Mouse (Mus musculus): ENCODE measurements around the gene Atp5g2.

Gene Atp5g2

DNA sequence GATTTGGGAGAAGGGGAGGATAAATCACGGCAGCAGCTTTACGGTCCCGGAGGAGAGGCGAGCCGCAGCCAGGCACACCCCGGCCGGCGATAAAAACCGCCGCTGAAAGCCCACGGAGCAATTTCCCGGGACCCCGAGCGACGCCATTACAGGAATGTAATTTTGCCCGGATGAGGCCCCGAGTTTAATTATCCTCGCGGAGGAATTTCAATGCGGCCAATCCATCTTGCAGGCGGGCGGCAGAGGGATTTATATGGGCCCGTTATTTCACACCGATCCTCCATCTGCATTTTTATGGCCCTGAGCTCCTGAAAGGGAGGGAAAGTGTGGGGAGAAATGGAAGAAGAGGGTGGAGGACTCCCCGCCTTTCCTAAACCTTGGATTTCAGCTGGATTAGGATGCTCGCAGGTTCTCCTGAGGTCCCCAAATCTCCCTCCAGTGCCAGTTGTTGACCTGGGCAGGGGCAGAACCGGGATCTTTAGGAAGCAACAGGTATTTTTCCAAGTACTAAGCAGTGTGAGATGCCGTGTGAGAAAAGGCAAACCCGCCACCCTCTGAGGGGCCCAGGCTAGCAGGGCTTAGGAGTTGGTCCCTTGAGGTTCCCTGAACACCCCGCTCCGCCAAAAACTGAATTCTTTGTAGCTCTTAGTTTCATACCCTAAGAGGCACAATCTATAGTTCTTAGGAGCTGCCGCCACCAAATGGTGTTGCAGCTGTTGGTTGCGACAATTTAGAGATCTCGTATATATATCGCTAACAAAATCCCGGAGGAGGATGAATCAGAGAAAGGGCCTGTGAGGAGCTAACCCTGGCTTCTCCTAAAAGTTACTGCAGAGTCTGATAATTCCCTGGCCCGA is at the start of gene Atp5g2:
Atp5g2 (minus strand) TSS at position 138 of the 857 bp plus-strand sequence.
- peak; percentile 50 for DNase-seq (ENCODE audit: low spot score)

DNA sequence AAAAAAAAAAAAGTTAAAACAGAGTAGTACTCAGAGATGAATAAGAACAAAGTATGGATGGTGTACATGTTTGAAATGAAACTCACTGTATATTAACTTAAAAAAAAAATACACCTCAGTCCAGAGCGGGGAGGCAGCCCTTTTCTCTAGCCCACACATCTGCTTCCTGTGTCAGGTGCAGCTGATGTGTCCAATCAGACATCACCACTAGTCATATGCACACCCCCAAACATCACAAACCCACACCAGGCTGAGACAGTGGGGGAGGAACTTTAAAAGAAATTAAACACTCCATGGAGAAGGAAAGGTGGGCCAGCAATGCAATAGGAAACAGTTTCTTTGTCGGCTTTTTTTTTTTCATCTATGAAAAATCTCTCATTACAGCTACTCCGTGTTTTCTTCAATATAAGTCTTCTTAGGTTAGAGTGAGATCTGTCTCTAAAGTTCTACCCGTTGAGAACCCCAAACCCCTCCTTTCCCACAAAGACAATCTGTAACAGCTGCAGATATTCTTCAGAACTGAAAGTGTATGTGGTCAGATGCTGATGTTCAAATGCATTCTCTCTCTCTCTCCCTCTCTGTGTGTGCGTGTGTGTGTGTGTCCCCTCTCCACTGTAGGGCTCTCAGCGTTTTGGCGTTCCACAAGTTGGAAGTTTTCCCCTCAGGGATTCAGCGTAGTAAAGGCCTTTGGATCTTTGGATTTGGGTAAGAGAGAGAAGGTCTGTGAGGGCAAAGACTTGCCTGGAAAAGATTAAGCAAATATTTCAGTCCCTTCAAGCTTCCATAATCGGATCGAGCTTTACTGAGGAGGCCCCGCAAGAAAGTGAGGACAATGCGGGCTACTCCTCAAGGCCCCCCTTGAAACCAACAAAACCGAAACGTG is 49.1 kb upstream of the Atp5g2 start:
- peak; percentile 54 for DNase-seq (ENCODE audit: low spot score)

DNA sequence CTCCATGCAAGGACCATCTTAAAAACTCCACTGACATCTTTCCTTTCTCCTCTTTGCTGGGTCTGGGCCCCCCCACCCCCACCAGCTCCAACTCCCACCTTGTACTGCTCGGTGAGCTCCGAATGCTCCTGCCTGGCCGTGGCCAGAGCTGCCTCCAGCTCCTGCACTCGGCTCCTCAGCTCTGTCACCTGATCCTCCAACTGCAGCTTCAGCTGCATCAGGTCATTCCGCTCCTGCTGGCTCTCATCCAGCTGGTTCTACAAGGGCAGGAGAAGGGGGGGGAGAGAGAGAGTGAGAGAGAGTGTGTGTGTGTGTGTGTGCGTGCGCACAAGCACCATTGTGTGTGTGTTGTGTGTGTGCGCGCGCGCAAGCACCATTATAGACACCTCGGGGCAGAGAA is 44.0 kb upstream of the Atp5g2 start:
- no peak for DNase-seq (ENCODE audit: low spot score)

DNA sequence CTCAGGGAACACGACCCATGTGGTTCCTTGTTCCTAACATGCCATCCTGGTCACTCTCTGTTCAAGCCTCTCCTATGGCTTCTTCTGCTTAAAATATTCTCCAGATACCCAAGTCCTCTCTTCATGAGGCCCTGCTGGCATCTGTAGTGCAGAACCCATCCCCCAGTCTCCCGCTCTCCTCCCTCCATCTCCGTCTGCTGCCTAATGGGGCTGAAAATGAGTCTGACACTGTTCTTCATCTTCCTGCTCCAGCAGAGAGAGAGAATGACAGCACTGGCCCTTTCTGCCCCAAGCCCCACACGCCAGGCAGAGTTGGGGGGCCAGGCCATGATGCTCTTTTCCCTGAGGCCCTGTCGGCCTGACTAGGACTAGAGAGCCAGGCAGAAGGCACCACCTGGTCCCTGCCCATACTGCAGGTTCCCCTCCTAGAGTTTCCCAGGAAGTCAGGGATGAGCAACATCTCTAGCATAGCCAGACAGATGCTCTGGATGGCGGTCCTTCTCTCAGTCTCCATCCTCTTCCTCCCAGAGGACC is 35.7 kb upstream of the Atp5g2 start:
- DNase-seq (ENCODE audit: low spot score): no peak

DNA sequence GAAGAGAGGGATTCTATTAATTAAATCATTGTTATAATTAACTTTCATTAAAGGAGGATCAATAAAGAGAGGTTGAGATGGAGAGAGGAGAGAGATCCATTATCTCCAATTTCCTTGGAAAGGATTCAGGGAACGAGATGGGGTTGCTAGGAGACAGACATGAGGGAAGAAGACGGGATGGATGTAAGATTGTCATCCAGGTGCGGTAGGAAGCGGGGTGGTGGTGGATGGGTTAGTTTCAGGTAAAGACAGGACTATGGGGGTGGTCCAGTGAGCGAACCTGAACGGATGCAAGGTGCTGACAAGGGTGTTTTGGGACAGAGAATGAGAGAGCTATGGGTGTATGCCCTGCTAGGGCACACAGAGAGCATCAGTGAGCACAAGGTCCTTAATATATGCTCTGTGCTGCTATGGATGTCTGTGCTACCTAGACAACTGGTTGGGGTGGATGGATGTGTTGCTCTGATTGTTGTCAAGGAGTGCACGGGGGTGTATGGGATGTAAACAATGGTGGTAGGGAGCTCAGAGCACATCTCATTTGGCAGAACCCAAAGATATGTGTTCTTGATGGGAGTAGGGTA is 33.9 kb upstream of the Atp5g2 start:
- no peak for DNase-seq (ENCODE audit: low spot score)

GRCm38 (mm10) chr15:102705226-102705894 is 33.2 kb upstream of the Atp5g2 start:
- no peak for DNase-seq (ENCODE audit: low spot score)

DNA sequence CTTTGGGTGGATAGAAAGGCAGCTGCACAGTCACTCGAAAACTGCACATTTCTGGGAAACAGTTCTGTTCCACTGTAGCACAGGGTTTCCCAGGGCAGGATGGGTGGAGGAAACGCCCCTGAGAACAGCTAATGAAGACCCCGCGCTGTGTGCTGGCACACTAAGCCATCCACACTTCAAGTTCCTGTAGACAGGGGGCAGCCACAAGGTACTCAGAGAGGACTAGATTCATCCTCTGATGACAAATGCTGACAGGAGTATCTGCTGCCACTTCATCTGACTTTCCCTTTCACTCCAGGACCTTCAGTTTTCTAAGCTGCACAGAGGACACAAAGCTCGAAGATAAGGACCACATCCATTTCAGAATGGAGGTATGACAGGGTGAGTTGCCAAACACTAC is 32.7 kb upstream of the Atp5g2 start:
- no peak for DNase-seq (ENCODE audit: low spot score)

DNA sequence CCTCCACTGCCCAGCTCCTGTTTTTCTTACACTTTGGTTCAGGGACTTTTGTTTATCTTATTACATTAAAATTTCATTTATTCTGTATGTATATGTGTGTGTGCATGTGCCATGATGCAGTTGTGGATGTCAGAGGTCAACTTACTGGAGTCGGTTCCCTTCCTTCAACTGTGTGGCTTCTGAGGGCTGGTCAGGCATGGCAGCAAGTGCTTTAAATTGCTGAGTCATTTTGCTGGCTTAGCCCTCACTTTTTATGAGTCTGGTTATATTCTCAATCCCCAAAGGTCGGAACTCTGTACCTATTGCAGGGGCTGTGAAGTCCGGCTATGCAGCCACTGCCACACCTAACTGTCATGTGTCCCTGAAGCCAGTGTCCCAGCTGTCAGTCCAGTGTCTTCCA is 30.8 kb upstream of the Atp5g2 start:
- no peak for DNase-seq (ENCODE audit: low spot score)

GRCm38 (mm10) chr15:102698193-102698592 is 26.0 kb upstream of the Atp5g2 start:
- DNase-seq (ENCODE audit: low spot score): peak; percentile 74

- no peak for DNase-seq (ENCODE audit: low spot score)
Measured at GRCm38 (mm10) chr15:102696899-102697298, 24.7 kb upstream of the Atp5g2 start.

DNA sequence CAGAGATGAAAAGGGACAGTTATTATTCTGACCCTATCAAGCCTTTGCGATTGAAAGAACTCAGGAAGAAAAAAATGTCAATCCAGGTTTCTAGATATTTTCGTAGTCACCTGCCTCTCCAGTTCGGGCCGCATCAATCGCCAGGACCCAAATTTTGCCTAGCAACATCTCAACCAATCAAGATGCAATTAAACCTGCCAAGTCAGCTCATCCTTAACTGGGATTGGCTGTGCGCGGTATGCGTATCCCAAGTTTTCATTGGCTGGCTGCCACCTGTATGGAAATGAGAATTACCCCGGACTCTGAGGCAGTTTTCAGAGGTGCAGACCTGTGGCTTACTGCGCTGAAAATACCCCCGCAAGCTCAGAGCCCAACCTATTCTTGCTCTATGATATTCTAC is 21.4 kb upstream of the Atp5g2 start:
- no peak for DNase-seq (ENCODE audit: low spot score)

GRCm38 (mm10) chr15:102692991-102693411 is 20.8 kb upstream of the Atp5g2 start:
- DNase-seq (ENCODE audit: low spot score): no peak

- no peak for DNase-seq (ENCODE audit: low spot score)
Measured at GRCm38 (mm10) chr15:102692321-102692804, 20.2 kb upstream of the Atp5g2 start.

DNA sequence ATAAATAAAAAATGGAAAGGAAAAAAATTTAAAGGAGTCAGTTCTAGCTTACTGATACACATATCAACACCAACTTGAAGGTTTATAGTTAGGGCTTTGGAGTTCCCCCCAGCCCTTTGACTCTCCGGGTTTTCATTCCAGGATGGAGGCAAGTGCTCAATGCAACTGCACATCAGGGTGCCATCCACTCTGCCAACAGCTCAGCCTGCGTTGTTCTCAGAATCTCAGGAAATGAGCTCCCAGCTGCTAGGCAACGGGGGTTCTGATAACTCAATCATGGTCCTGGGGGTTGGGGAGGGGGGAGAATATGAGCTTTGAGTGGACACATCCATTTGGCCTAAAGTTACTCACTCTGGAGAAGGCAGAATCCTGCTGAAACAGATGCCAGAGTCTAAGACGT is 13.6 kb upstream of the Atp5g2 start:
- DNase-seq (ENCODE audit: low spot score): no peak

- DNase-seq (ENCODE audit: low spot score): no peak
Measured at GRCm38 (mm10) chr15:102683670-102684069, 11.5 kb upstream of the Atp5g2 start.

GRCm38 (mm10) chr15:102676345-102676744 is 4.2 kb upstream of the Atp5g2 start:
- no peak for DNase-seq (ENCODE audit: low spot score)

GRCm38 (mm10) chr15:102673548-102673947 is 1.4 kb upstream of the Atp5g2 start:
- DNase-seq (ENCODE audit: low spot score): peak; percentile 79

DNA sequence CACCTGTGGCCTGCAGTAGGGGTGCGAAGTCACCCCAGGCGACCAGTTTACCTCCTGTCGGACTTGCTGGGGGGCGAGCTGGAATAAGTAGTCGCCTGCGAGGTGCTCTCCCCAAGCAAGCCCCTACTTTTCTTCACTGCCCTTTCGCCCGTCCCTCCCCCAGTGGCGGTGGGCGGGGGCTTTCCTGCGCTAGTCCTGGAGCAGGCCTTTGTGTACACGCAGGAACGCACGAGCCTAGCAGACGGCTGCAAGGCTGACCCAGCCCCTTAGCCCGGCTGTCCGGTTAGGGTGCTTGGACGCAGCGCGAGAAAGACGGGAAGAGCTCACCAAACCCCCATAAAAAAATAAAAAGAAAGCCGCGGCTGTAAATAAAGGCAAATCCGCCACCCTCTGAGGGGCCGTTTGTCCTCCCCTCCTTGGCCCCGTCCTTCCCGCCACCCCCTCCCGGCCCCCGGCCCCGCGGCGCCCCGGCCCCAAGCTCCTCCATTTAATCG is 384 bp downstream of the Atp5g2 start:
- DNase-seq (ENCODE audit: low spot score): peak; percentile 77

- DNase-seq (ENCODE audit: low spot score): peak; percentile 100
Measured at GRCm38 (mm10) chr15:102670767-102671575, 1.2 kb downstream of the Atp5g2 start.

- peak; percentile 45 for DNase-seq (ENCODE audit: low spot score)
Measured at GRCm38 (mm10) chr15:102670281-102670680, 1.9 kb downstream of the Atp5g2 start.
